Mouse (Mus musculus) intestine, postnatal 0 days (tissue): ENCODE results near the gene Ufsp1. TPM values are rescaled to one million over a fixed set of nuclear protein-coding genes. Genes with fewer than 3 reads are reported as not detected.
A peak's percentile ranks its signal among the peaks of the same experiment; 100 is the strongest.

Experiments used
- ATAC-seq: fragments of 200-750 bp; cut with Nextera tagmentation; 2 replicates; pipeline ENCODE4 v1.8.0; 2017; ENCODE audit warnings: mild to moderate bottlenecking, moderate TSS enrichment, moderate library complexity
- H3K27ac ChIP-seq: fragments of 300-500 bp; sonication (generic); 2 replicates; pipeline ENCODE4 v1.5.1; 2014; ENCODE audit warnings: mild to moderate bottlenecking, low read depth, low read length, moderate library complexity
- H3K27me3 ChIP-seq: fragments of 300-500 bp; sonication (generic); replicated peaks from 2 replicates; pipeline ENCODE4 v1.6.1; 2014; ENCODE audit warnings: low read length, mixed read lengths; ENCODE audit not compliant: control insufficient read depth, insufficient read depth
- H3K36me3 ChIP-seq: fragments of 300-500 bp; sonication (generic); 2 replicates; pipeline ENCODE4 v1.6.1; 2014; ENCODE audit warnings: mild to moderate bottlenecking, moderate library complexity; ENCODE audit not compliant: control insufficient read depth, insufficient read depth
- H3K4me1 ChIP-seq: fragments of 300-500 bp; sonication (generic); replicated peaks from 2 replicates; pipeline ENCODE4 v1.6.1; 2014; ENCODE audit warnings: antibody characterized with exemption, low read length, mixed read lengths; ENCODE audit not compliant: control insufficient read depth, insufficient read depth
- H3K4me2 ChIP-seq: fragments of 300-500 bp; sonication (generic); replicated peaks from 2 replicates; pipeline ENCODE4 v1.6.1; 2014; ENCODE audit warnings: low read depth, mild to moderate bottlenecking, moderate library complexity
- H3K4me3 ChIP-seq: fragments of 300-500 bp; sonication (generic); 2 replicates; pipeline ENCODE4 v1.5.1; 2014; ENCODE audit warnings: low read depth, low read length
- H3K9ac ChIP-seq: fragments of 300-500 bp; sonication (generic); 2 replicates; pipeline ENCODE4 v1.6.1; 2014; ENCODE audit warnings: mild to moderate bottlenecking, low read depth, low read length
- H3K9me3 ChIP-seq: fragments of 300-500 bp; sonication (generic); 2 replicates; pipeline ENCODE4 v1.6.1; 2016; ENCODE audit warnings: mixed run types; ENCODE audit not compliant: control insufficient read depth
- CTCF ChIP-seq: sonication (generic); IDR thresholded peaks from 2 replicates; pipeline ENCODE4 v1.5.1; 2016; ENCODE audit warnings: low read depth, mild to moderate bottlenecking, control low read depth, antibody characterized with exemption, moderate library complexity
- WGBS: fragments of 180-500 bp; shearing (Covaris S2); extraction: QIAGEN DNeasy Blood & Tissue Kit; methylation state at CpG from one replicate; pipeline ENCODE4 v1.1.7; 2014; 5-methylcytosine and 5-hydroxymethylcytosine counted together
- polyA plus RNA-seq: library from polyadenylated mRNA; unstranded; fragments of >200 nt; fragmentation: Nextera tagmentation; extraction: Ambion mirVana; gene quantifications from 2 replicates; pipeline ENCODE4 v1.2.1, GENCODE M21; 2015

Ufsp1 gene
- polyA plus RNA-seq, 1 experiment from 2014 or later: 10.4 TPM

GRCm38 (mm10) chr5:137289591-137290365 is 4.7 kb upstream of the Ufsp1 start:
- peak overlapping the region; percentile 9 for H3K4me3 ChIP-seq
- no peak for ATAC-seq

GRCm38 (mm10) chr5:137290677-137291076 is 3.8 kb upstream of the Ufsp1 start:
- TF ChIP-seq CTCF: peak; percentile 94
- Histone ChIP-seq H3K36me3 (peaks cover 6% of the 10 kb centered on the region), H3K27me3 (peaks cover 24% of the 10 kb centered on the region), H3K27ac (no peak overlapping the region), H3K4me1 (peaks cover 10% of the 10 kb centered on the region), H3K9ac (no peak overlapping the region), H3K4me3 (no peak overlapping the region), H3K9me3 (no peaks in the 10 kb centered on the region), H3K4me2 (peak overlapping the region; percentile 51)
- WGBS: 18% methylated on average over 15 of the region's 15 CpGs
- 0 out of 2 replicates have a peak, but pooled peaks have one; percentile 6 for ATAC-seq

More at GRCm38 (mm10) chr5:137289591-137290365, 4.7 kb upstream of the Ufsp1 start:
- Histone ChIP-seq H3K36me3 (no peaks in the 10 kb centered on the region), H3K4me2 (peak overlapping the region; percentile 77), H3K9me3 (no peaks in the 10 kb centered on the region), H3K27me3 (peaks cover 24% of the 10 kb centered on the region), H3K9ac (no peak overlapping the region), H3K4me1 (peaks cover 10% of the 10 kb centered on the region), H3K27ac (no peak overlapping the region)
- WGBS: 50% methylated on average over 13 of the region's 13 CpGs
- no peak for TF ChIP-seq CTCF

- no peak for TF ChIP-seq CTCF
- ATAC-seq: no peak
- Histone ChIP-seq H3K27ac (no peak overlapping the region), H3K36me3 (peaks cover 14% of the 10 kb centered on the region), H3K4me3 (no peak overlapping the region), H3K9ac (no peak overlapping the region), H3K4me1 (peaks cover 2% of the 10 kb centered on the region), H3K9me3 (no peaks in the 10 kb centered on the region), H3K4me2 (peak overlapping the region; percentile 51), H3K27me3 (peaks cover 24% of the 10 kb centered on the region)
- WGBS: 74% methylated on average over 15 of the region's 15 CpGs
Observed at GRCm38 (mm10) chr5:137291381-137291926, 3.0 kb upstream of the Ufsp1 start.

GRCm38 (mm10) chr5:137293282-137293681 is 1.1 kb upstream of the Ufsp1 start:
- H3K9me3 ChIP-seq: no peaks in the 10 kb centered on the region
- ATAC-seq: peak; percentile 76
- peak overlapping the region; percentile 50 for H3K4me3 ChIP-seq
- peaks cover 2% of the 10 kb centered on the region; the same call in 1 of the 2 replicates for H3K4me1 ChIP-seq
- TF ChIP-seq CTCF: peak; percentile 26
- H3K36me3 ChIP-seq: peaks cover 32% of the 10 kb centered on the region
- peak overlapping the region; percentile 98 for H3K4me2 ChIP-seq
- under 1% methylated on average over 14 of the region's 15 CpGs for WGBS
- H3K27me3 ChIP-seq: peaks cover 11% of the 10 kb centered on the region
- H3K9ac ChIP-seq: peak overlapping the region; percentile 70
- H3K27ac ChIP-seq: peak overlapping the region; percentile 93

GRCm38 (mm10) chr5:137294744-137295093 is 290 bp downstream of the Ufsp1 start:
- ATAC-seq: peak; percentile 26; the same call in 1 of the 2 replicates
- peak overlapping the region; percentile 98 for H3K4me2 ChIP-seq
- peaks cover 47% of the 10 kb centered on the region for H3K36me3 ChIP-seq
- TF ChIP-seq CTCF: 0 out of 2 replicates have a peak, but pooled peaks have one; percentile 13
- peaks cover 2% of the 10 kb centered on the region; the same call in 1 of the 2 replicates for H3K4me1 ChIP-seq
- 4% methylated on average over 18 of the region's 18 CpGs for WGBS
- no peaks in the 10 kb centered on the region for H3K27me3 ChIP-seq
- peak overlapping the region; percentile 93 for H3K27ac ChIP-seq
- peak overlapping the region; percentile 50 for H3K4me3 ChIP-seq
- peak overlapping the region; percentile 70 for H3K9ac ChIP-seq
- H3K9me3 ChIP-seq: no peaks in the 10 kb centered on the region

- Histone ChIP-seq H3K27ac (0 out of 2 replicates have a peak overlapping the region, but pooled peaks have one; percentile 93), H3K27me3 (no peaks in the 10 kb centered on the region), H3K4me2 (peak overlapping the region; percentile 98), H3K4me1 (peaks cover 2% of the 10 kb centered on the region; the same call in 1 of the 2 replicates), H3K4me3 (peak overlapping the region; percentile 50; the same call in 1 of the 2 replicates), H3K9me3 (no peaks in the 10 kb centered on the region), H3K9ac (peak overlapping the region; percentile 70), H3K36me3 (peaks cover 53% of the 10 kb centered on the region)
- WGBS: 66% methylated on average over 9 of the region's 9 CpGs
- no peak for TF ChIP-seq CTCF
- ATAC-seq: no peak
Observed at GRCm38 (mm10) chr5:137295296-137295695, 867 bp downstream of the Ufsp1 start.
